Mouse (Mus musculus): ENCODE results near the gene Parvg.

GRCm38 (mm10) chr15:84392131-84392530 is 68.3 kb downstream of the Parvg start:
- TF ChIP-seq CTCF (IDR thresholded peaks at IDR 0.05; ENCODE audit: low read depth) (no peak), EP300 (IDR thresholded peaks at IDR 0.05; ENCODE audit: low read depth) (no peak)
